ENCODE assay signal across 9 mouse cellular contexts in genomic region chr9:23223549-23224077, GRCm38 (mm10). TPM values are rescaled to one million over a fixed set of nuclear protein-coding genes. Genes with fewer than 3 reads are reported as not detected.
DNase-seq lines count a peak whose midpoint lies in the region; ATAC-seq lines count a peak whose summit lies in the region.
"Had no signal": no experiment of that assay in that cellular context is flagged by ENCODE, and none has a peak within 500 bp of the region (broad histone marks: within the 10 kb centered on the region; RNA-seq: fewer than 3 reads in every experiment).

No protein-coding gene starts in this region.

- H3K9ac ChIP-seq in intestine, embryonic 14.5 days (ENCODE audit: low read length), result peak overlapping the region; percentile 71

- no peaks in the 10 kb centered on the region for H3K9me3 ChIP-seq in intestine, embryonic 14.5 days (ENCODE audit: control insufficient read depth, low read length)

- peaks cover 29% of the 10 kb centered on the region for H3K27me3 ChIP-seq in intestine, embryonic 14.5 days (replicated peaks; ENCODE audit: control insufficient read depth, insufficient read depth, low read length)
- H3K27me3 ChIP-seq: CH12.LX had no signal

- ATAC-seq in intestine, embryonic 14.5 days (replicated peaks; ENCODE audit: low FRiP score, low TSS enrichment, low read depth), result peak; percentile 24; the same call in 1 of the 2 replicates

- WGBS in intestine, embryonic 14.5 days, result 1% methylated on average over 28 of the region's 29 CpGs

- no peaks in the 10 kb centered on the region for H3K36me3 ChIP-seq in intestine, embryonic 14.5 days (ENCODE audit: control insufficient read depth, insufficient read depth, low read length)

- peak overlapping the region; percentile 89 for H3K4me2 ChIP-seq in intestine, embryonic 14.5 days (ENCODE audit: low read length)

- peak overlapping the region; percentile 62 for H3K4me3 ChIP-seq in intestine, embryonic 14.5 days (ENCODE audit: low read depth, low read length)

- no peaks in the 10 kb centered on the region for H3K4me1 ChIP-seq in intestine, embryonic 14.5 days (replicated peaks; ENCODE audit: control insufficient read depth, insufficient read depth, low read length)

- DNase-seq in embryo, embryonic 10 days (ENCODE audit: low spot score), result peak; percentile 41
- no peak for DNase-seq in embryo, embryonic 10.5 days (ENCODE audit: low spot score)
- peak; percentile 82 for DNase-seq in retina, postnatal 1 day
- DNase-seq in retina, embryonic 14.5 days (ENCODE audit: low spot score), result no peak
- DNase-seq in intestine, embryonic 14.5 days (ENCODE audit: low spot score), result peak; percentile 63
- peak; percentile 75 for DNase-seq in neural tube, embryonic 10.5 days (ENCODE audit: extremely low spot score, low spot score)
- DNase-seq in adrenal gland, adult 8-10 months, result no peak
- no peak for DNase-seq in adrenal gland, adult 18-20 months (ENCODE audit: low spot score in 2 of 2)

- peak overlapping the region; percentile 77; the same call in 1 of the 2 replicates for H3K27ac ChIP-seq in intestine, embryonic 14.5 days (ENCODE audit: low read depth)

RNA-seq across cellular contexts. Expression of gene Bmper, which starts 0.7 kb away (rescaled TPM):
- 12.7 and 13.2 TPM in 2 replicates for polyA plus RNA-seq in intestine, embryonic 14.5 days (2014; fragmentation: Nextera tagmentation; extraction: Ambion mirVana)
- 1 to 10 TPM in 1 of 4 experiments, under 1 TPM in 3; 0.66 to 1.1 (median 0.75) TPM for total RNA-seq in adrenal gland, adult 8-10 months (2022)
- total RNA-seq in adrenal gland, adult 18-20 months (2021), result 1 to 10 TPM; 1.0 to 2.2 TPM

Comparison
In these comparisons a context has a peak if more than half of its experiments do, and no peak if none do; other contexts are left out.
1. DNase-seq: peak in embryo, embryonic 10 days (single experiment), retina, postnatal 1 day (single experiment), intestine, embryonic 14.5 days (single experiment) and neural tube, embryonic 10.5 days (single experiment); none in embryo, embryonic 10.5 days (single experiment), retina, embryonic 14.5 days (single experiment), adrenal gland, adult 8-10 months (single experiment) and adrenal gland, adult 18-20 months (0 of 2).